Mouse (Mus musculus): Measurements from ENCODE around the gene Fbxw7. TPM values are rescaled to one million over a fixed set of nuclear protein-coding genes. Genes with fewer than 3 reads are reported as not detected.

The Fbxw7 gene
- polyA plus RNA-seq, 1 experiment: 3.4 TPM

DNA sequence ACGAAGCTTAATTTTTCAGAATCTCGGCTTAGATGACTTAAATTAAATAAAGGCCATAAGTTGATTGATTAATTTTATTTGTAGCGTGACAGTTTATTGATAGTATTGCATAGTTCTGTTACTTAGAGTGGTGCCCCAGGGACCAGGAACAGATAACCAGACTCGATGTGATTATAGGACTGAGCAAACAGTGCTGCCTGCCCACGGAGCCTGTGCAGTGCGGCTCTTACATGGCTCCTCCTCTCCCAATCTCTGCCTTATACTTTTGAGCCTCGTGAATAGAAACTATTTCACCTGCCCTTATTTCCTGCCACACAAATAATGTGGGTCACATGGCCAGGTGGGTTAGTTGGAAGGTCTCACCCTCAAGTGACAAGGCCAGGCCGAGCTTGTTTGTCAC is 82.9 kb downstream of the Fbxw7 start:
- 90% methylated on average over 8 of the region's 8 CpGs for WGBS
- DNase-seq (ENCODE audit: low read depth in 1 of 2, low spot score in 2 of 2): no peak
- Histone ChIP-seq H3K4me1 (ENCODE audit: control insufficient read depth, insufficient read depth, insufficient read length) (no peaks in the 10 kb centered on the region), H3K27ac (ENCODE audit: insufficient read depth, low read length) (no peak overlapping the region), H3K36me3 (ENCODE audit: control insufficient read depth, insufficient read depth, low read length) (no peaks in the 10 kb centered on the region), H3K27me3 (ENCODE audit: control insufficient read depth, insufficient read depth, low read length) (no peaks in the 10 kb centered on the region), H3K4me3 (ENCODE audit: extremely low read depth, insufficient read depth, insufficient read length) (no peak overlapping the region)
- TF ChIP-seq CTCF (IDR thresholded peaks at IDR 0.05; ENCODE audit: extremely low read depth, insufficient read depth, insufficient read length, insufficient replicate concordance): no peak
- TF ChIP-seq POLR2A (IDR thresholded peaks at IDR 0.05; ENCODE audit: low read depth, low read length): no peak

- no peak for TF ChIP-seq CTCF (IDR thresholded peaks at IDR 0.05; ENCODE audit: extremely low read depth, insufficient read depth, insufficient read length, insufficient replicate concordance)
- no peak overlapping the region for H3K27ac ChIP-seq (ENCODE audit: insufficient read depth, low read length)
- no peak overlapping the region for H3K4me3 ChIP-seq (ENCODE audit: extremely low read depth, insufficient read depth, insufficient read length)
- DNase-seq (ENCODE audit: low read depth in 1 of 2, low spot score in 2 of 2): peak; percentile 18 to 26
- no peaks in the 10 kb centered on the region for H3K27me3 ChIP-seq (ENCODE audit: control insufficient read depth, insufficient read depth, low read length)
- no peaks in the 10 kb centered on the region for H3K4me1 ChIP-seq (ENCODE audit: control insufficient read depth, insufficient read depth, insufficient read length)
- WGBS: 14% methylated on average over 1 of the region's 1 CpGs
- H3K36me3 ChIP-seq (ENCODE audit: control insufficient read depth, insufficient read depth, low read length): peaks cover 4% of the 10 kb centered on the region; the same call in 1 of the 2 replicates
Measured at GRCm38 (mm10) chr3:84906528-84906927, 91.5 kb downstream of the Fbxw7 start.

- no peak for DNase-seq (ENCODE audit: low read depth in 1 of 2, low spot score in 2 of 2)
- Histone ChIP-seq H3K4me1 (ENCODE audit: control insufficient read depth, insufficient read depth, insufficient read length) (no peaks in the 10 kb centered on the region), H3K4me3 (ENCODE audit: extremely low read depth, insufficient read depth, insufficient read length) (no peak overlapping the region), H3K27ac (ENCODE audit: insufficient read depth, low read length) (no peak overlapping the region), H3K27me3 (ENCODE audit: control insufficient read depth, insufficient read depth, low read length) (no peaks in the 10 kb centered on the region), H3K36me3 (ENCODE audit: control insufficient read depth, insufficient read depth, low read length) (0 out of 2 replicates have a peak, but pooled peaks cover 1% of the 10 kb centered on the region)
- TF ChIP-seq CTCF (IDR thresholded peaks at IDR 0.05; ENCODE audit: extremely low read depth, insufficient read depth, insufficient read length, insufficient replicate concordance) (no peak), POLR2A (IDR thresholded peaks at IDR 0.05; ENCODE audit: low read depth, low read length) (no peak)
- 50% methylated on average over 1 of the region's 1 CpGs for WGBS
Measured at GRCm38 (mm10) chr3:84914284-84914683, 99.2 kb downstream of the Fbxw7 start.

DNA sequence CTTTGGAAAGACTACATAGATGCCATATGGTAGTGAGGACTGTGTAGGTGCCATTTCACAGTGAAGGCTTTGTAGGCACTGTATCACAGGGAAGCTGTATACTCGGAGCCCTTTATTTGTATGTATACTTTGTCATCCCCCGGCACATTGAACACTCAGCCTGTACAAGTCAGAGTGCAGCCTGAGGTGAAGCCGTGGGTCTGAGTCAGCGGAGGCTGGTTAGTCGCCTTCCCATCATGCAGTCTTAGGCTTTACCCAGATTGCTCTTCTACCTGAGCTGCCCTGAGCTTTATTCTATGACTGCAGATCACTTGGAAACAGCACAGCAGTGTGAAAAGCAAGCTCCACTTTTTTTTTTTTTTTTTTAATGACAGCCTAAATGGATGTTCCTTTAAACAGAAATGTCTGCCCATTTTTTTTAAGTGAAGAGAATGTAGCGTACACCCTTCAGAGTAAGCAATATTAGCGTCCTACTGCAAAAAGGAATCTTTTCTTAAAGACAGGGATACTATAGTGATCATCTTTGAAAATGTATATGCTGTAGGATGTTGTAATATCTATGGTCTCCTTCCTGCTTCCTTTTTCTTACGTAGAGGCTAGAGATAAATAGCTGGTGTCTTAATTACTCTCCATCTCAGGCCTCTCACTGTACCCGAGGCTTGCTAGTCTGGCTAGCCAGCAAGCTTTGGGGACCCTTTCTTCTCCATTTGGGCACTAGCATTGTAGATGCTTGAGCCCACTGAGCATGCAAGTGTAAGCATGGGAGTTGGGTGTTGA is 103.0 kb downstream of the Fbxw7 start:
- no peak overlapping the region for H3K27ac ChIP-seq (ENCODE audit: insufficient read depth, low read length)
- no peaks in the 10 kb centered on the region for H3K4me1 ChIP-seq (ENCODE audit: control insufficient read depth, insufficient read depth, insufficient read length)
- DNase-seq (ENCODE audit: low read depth in 1 of 2, low spot score in 2 of 2): no peak
- no peaks in the 10 kb centered on the region for H3K36me3 ChIP-seq (ENCODE audit: control insufficient read depth, insufficient read depth, low read length)
- no peak overlapping the region for H3K4me3 ChIP-seq (ENCODE audit: extremely low read depth, insufficient read depth, insufficient read length)
- TF ChIP-seq POLR2A (IDR thresholded peaks at IDR 0.05; ENCODE audit: low read depth, low read length) (no peak), CTCF (IDR thresholded peaks at IDR 0.05; ENCODE audit: extremely low read depth, insufficient read depth, insufficient read length, insufficient replicate concordance) (no peak)
- WGBS: 89% methylated on average over 9 of the region's 9 CpGs
- no peaks in the 10 kb centered on the region for H3K27me3 ChIP-seq (ENCODE audit: control insufficient read depth, insufficient read depth, low read length)

- no peaks in the 10 kb centered on the region for H3K4me1 ChIP-seq (ENCODE audit: control insufficient read depth, insufficient read depth, insufficient read length)
Measured at GRCm38 (mm10) chr3:84921704-84922420, 106.8 kb downstream of the Fbxw7 start.

DNA sequence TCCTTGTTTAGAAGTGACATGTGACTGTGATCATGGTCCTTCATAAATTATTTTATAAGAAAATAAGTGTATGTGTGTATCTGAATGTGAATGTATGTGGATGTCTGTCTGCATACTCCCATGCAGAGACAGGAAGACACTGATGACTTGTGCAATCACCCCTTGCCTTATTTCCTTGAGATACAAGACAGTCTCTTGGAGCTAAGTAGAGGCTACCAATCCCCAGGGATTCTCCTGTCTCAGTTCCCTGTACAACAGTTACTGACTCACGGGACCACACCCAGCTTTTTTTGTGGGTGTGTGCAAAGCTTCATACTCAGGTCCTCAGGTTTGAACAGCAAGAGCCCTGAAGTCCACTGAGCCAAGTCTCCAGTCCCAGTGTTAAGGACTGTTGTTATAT is 108.2 kb downstream of the Fbxw7 start:
- 67% methylated on average over 1 of the region's 1 CpGs for WGBS
- no peak overlapping the region for H3K27ac ChIP-seq (ENCODE audit: insufficient read depth, low read length)
- H3K36me3 ChIP-seq (ENCODE audit: control insufficient read depth, insufficient read depth, low read length): no peaks in the 10 kb centered on the region
- TF ChIP-seq CTCF (IDR thresholded peaks at IDR 0.05; ENCODE audit: extremely low read depth, insufficient read depth, insufficient read length, insufficient replicate concordance): no peak
- TF ChIP-seq POLR2A (IDR thresholded peaks at IDR 0.05; ENCODE audit: low read depth, low read length): no peak
- no peaks in the 10 kb centered on the region for H3K4me1 ChIP-seq (ENCODE audit: control insufficient read depth, insufficient read depth, insufficient read length)
- no peak for DNase-seq (ENCODE audit: low read depth in 1 of 2, low spot score in 2 of 2)
- H3K27me3 ChIP-seq (ENCODE audit: control insufficient read depth, insufficient read depth, low read length): no peaks in the 10 kb centered on the region
- H3K4me3 ChIP-seq (ENCODE audit: extremely low read depth, insufficient read depth, insufficient read length): no peak overlapping the region

More at GRCm38 (mm10) chr3:84921704-84922420, 106.8 kb downstream of the Fbxw7 start:
- Histone ChIP-seq H3K4me3 (ENCODE audit: extremely low read depth, insufficient read depth, insufficient read length) (no peak overlapping the region), H3K36me3 (ENCODE audit: control insufficient read depth, insufficient read depth, low read length) (no peaks in the 10 kb centered on the region), H3K27ac (ENCODE audit: insufficient read depth, low read length) (no peak overlapping the region), H3K27me3 (ENCODE audit: control insufficient read depth, insufficient read depth, low read length) (no peaks in the 10 kb centered on the region)
- TF ChIP-seq CTCF (IDR thresholded peaks at IDR 0.05; ENCODE audit: extremely low read depth, insufficient read depth, insufficient read length, insufficient replicate concordance) (no peak), POLR2A (IDR thresholded peaks at IDR 0.05; ENCODE audit: low read depth, low read length) (no peak)
- WGBS: 79% methylated on average over 6 of the region's 6 CpGs
- DNase-seq (ENCODE audit: low read depth in 1 of 2, low spot score in 2 of 2): no peak

DNA sequence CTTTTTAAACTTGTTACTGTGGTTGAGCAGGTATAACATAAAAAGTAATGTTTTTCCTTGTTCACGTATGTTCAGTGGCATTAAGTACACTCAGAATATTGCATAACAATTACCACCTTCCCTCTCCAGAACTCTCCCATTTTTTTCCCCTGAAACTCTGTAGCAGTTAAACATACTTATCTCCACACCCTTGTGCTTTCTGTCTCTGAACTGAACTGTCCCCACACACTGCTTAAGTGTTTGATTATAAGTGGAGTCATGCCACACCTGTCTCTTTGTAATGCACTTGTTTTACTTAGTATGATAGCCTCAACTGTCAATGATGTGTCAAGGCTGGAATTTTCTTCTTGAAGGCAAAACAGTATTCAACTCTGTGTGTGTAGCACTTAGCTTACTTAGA is 108.6 kb downstream of the Fbxw7 start:
- H3K4me1 ChIP-seq (ENCODE audit: control insufficient read depth, insufficient read depth, insufficient read length): no peaks in the 10 kb centered on the region
- no peak for DNase-seq (ENCODE audit: low read depth in 1 of 2, low spot score in 2 of 2)
- no peaks in the 10 kb centered on the region for H3K27me3 ChIP-seq (ENCODE audit: control insufficient read depth, insufficient read depth, low read length)
- WGBS: 94% methylated on average over 1 of the region's 1 CpGs
- H3K4me3 ChIP-seq (ENCODE audit: extremely low read depth, insufficient read depth, insufficient read length): no peak overlapping the region
- TF ChIP-seq POLR2A (IDR thresholded peaks at IDR 0.05; ENCODE audit: low read depth, low read length): no peak
- H3K27ac ChIP-seq (ENCODE audit: insufficient read depth, low read length): no peak overlapping the region
- H3K36me3 ChIP-seq (ENCODE audit: control insufficient read depth, insufficient read depth, low read length): no peaks in the 10 kb centered on the region

All from spleen, adult 2 months (tissue).